Mouse (Mus musculus) midbrain, embryonic 13.5 days (tissue): ENCODE measurements around the gene Xylt2. TPM values are rescaled to one million over a fixed set of nuclear protein-coding genes. Genes with fewer than 3 reads are reported as not detected.
A peak's percentile ranks its signal among the peaks of the same experiment; 100 is the strongest.
"Not testable (repeated sequence)": the region's sequence is repeated elsewhere in the genome, so short reads cannot be mapped to it uniquely, and the experiment has no call there.

Experiments used
- ATAC-seq: fragments of 200-750 bp; cut with Nextera tagmentation; 2 replicates; pipeline ENCODE4 v1.8.0; 2017; ENCODE audit warnings: mild to moderate bottlenecking, moderate TSS enrichment, moderate library complexity
- H3K27ac ChIP-seq: fragments of 300-500 bp; sonication (generic); 2 replicates; pipeline ENCODE4 v1.5.1; 2015; ENCODE audit warnings: inconsistent platforms, mild to moderate bottlenecking, moderate library complexity
- H3K27me3 ChIP-seq: fragments of 300-500 bp; sonication (generic); 2 replicates; pipeline ENCODE4 v1.6.1; 2015; ENCODE audit warnings: mild to moderate bottlenecking, inconsistent platforms
- H3K36me3 ChIP-seq: fragments of 300-500 bp; sonication (generic); 2 replicates; pipeline ENCODE4 v1.6.1; 2015; ENCODE audit warnings: mild to moderate bottlenecking, inconsistent platforms
- H3K4me1 ChIP-seq: fragments of 300-500 bp; sonication (generic); replicated peaks from 2 replicates; pipeline ENCODE4 v1.6.1; 2015; ENCODE audit warnings: inconsistent platforms
- H3K4me2 ChIP-seq: fragments of 300-500 bp; sonication (generic); replicated peaks from 2 replicates; pipeline ENCODE4 v1.6.1; 2015; ENCODE audit warnings: moderate library complexity, mild to moderate bottlenecking, inconsistent platforms
- H3K4me3 ChIP-seq: fragments of 300-500 bp; sonication (generic); replicated peaks from 2 replicates; pipeline ENCODE4 v1.5.1; 2015; ENCODE audit warnings: mild to moderate bottlenecking, inconsistent platforms
- H3K9ac ChIP-seq: fragments of 300-500 bp; sonication (generic); replicated peaks from 2 replicates; pipeline ENCODE4 v1.6.1; 2015; ENCODE audit warnings: mild to moderate bottlenecking, inconsistent platforms
- H3K9me3 ChIP-seq: fragments of 300-500 bp; sonication (generic); 2 replicates; pipeline ENCODE4 v1.6.1; 2016; ENCODE audit warnings: mild to moderate bottlenecking, inconsistent platforms
- WGBS: fragments of 180-500 bp; shearing (Covaris S2); methylation state at CpG from one replicate; pipeline ENCODE4 v1.1.7; 2015; 5-methylcytosine and 5-hydroxymethylcytosine counted together
- polyA plus RNA-seq: library from polyadenylated mRNA; unstranded; fragments of >200 nt; fragmentation: Nextera tagmentation; extraction: Ambion mirVana; gene quantifications from 2 replicates; pipeline ENCODE4 v1.2.1, GENCODE M21; 2015

Gene Xylt2
- polyA plus RNA-seq, 1 experiment from 2014 or later = 11.3 TPM

DNA sequence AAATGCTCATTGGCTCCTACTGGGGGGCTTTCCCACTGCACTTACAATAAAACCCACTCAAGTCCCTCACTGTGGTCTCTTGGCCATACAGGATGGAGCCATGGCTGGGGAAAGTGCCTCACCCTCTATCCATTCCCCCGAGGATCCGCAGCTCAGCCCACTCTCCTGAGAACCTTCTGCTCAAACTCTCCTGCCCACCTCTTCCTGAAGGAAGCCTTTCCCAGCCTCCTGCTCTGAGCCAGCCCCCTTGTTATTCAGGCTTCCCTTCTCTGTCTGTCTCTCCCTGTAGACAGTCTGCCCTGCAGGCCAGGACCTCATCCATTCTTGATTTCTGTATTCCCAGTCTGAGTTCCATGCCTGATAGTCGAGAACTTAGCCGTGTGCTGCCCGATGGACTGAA lies 2.3 kb downstream of the Xylt2 start:
- Histone ChIP-seq H3K36me3 (peaks cover 7% of the 10 kb centered on the region), H3K9ac (peak overlapping the region; percentile 16; the same call in 1 of the 2 replicates), H3K27ac (no peak overlapping the region), H3K4me2 (no peak overlapping the region), H3K9me3 (no peaks in the 10 kb centered on the region), H3K4me3 (no peak overlapping the region), H3K27me3 (no peaks in the 10 kb centered on the region), H3K4me1 (peaks cover 31% of the 10 kb centered on the region)
- 91% methylated on average over 5 of the region's 5 CpGs for WGBS
- no peak for ATAC-seq

DNA sequence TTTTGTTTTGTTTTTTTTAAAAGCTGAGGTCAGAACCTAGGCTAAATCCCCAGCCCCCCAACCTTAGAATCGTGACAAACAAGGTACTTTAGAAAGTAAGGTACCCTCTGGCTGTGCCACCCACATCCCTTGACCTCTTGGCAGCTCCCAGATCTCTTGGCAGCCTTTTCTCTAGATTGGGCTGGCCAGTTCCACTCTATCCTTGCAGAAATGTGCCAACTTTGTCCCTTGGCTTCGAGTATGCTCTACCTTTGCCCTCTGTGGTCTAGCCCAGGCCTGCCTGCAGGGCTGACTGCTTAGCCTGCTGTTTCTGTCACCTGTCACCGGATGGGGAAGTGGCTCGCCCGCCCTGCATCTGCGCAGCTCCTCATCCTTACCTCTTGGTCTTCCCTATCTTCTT lies 12.0 kb downstream of the Xylt2 start:
- no peaks in the 10 kb centered on the region for H3K4me1 ChIP-seq
- H3K4me3 ChIP-seq = no peak overlapping the region
- H3K27me3 ChIP-seq = no peaks in the 10 kb centered on the region
- WGBS = 96% methylated on average over 6 of the region's 6 CpGs
- no peak overlapping the region for H3K4me2 ChIP-seq
- no peak for ATAC-seq
- H3K27ac ChIP-seq = no peak overlapping the region
- H3K9me3 ChIP-seq = no peaks in the 10 kb centered on the region
- peaks cover 96% of the 10 kb centered on the region for H3K36me3 ChIP-seq
- H3K9ac ChIP-seq = no peak overlapping the region

- Histone ChIP-seq H3K27ac (no peak overlapping the region), H3K4me1 (no peaks in the 10 kb centered on the region), H3K9me3 (no peaks in the 10 kb centered on the region), H3K36me3 (peaks cover 92% of the 10 kb centered on the region), H3K27me3 (no peaks in the 10 kb centered on the region), H3K4me2 (no peak overlapping the region), H3K9ac (no peak overlapping the region), H3K4me3 (no peak overlapping the region)
- no peak for ATAC-seq
- 56% methylated on average over 1 of the region's 1 CpGs for WGBS
Measured at GRCm38 (mm10) chr11:94661344-94661743, 16.0 kb downstream of the Xylt2 start.

DNA sequence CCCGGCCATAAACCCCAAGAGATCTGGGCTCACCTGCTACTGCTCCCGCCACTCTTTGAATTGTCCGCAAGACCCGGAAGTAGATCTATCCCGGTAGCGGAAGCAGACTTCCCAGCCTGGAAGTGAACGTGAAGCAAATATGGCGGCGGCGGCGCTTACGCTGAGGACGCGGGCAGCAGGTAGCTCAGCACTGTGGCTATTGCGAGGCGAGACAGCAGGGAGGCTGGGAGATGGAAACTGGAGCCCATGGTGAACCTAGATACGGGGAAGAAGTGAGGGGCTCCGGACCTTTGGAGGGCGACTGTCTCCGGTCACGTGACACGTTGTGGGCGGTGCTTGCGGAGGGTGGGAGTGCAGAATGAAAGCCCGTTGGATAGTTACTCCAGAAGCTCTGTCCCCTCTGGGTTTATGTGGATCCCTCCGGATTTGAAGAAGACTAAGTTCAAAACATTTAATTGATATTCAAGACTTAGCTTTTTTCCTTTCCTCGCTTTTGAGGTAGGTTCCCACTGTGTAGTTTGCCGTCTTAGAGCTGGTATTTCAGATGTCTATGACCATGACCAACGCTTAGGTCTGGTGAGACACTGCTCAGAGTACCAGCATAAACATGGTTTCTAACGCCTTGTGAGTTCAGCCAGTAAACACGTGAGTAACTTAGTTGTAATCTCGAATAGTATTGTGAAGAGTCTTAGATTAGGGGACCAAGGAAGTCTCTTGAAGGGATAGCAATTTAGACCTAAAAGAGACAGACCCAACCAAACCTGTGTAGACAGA lies 23.5 kb downstream of the Xylt2 start, which contains the start of the genes Mrpl27 and Eme1:
Mrpl27 (plus strand) TSS at position 105 of the 774 bp plus-strand sequence.
Eme1 (minus strand) TSS at position 302 of the 774 bp plus-strand sequence.
- H3K36me3 ChIP-seq = peaks cover 36% of the 10 kb centered on the region
- peaks cover 19% of the 10 kb centered on the region for H3K4me1 ChIP-seq
- peak within 1 kb of the TSS; percentile 74 for H3K4me2 ChIP-seq
- H3K9ac ChIP-seq = peak within 1 kb of the TSS; percentile 71
- H3K27ac ChIP-seq = peak within 1 kb of the TSS; percentile 93
- no peaks in the 10 kb centered on the region for H3K27me3 ChIP-seq
- ATAC-seq = peak; percentile 92
- no peaks in the 10 kb centered on the region for H3K9me3 ChIP-seq
- 1% methylated on average over 32 of the region's 32 CpGs for WGBS
- peak within 1 kb of the TSS; percentile 64 for H3K4me3 ChIP-seq

GRCm38 (mm10) chr11:94652973-94653372 lies 24.3 kb downstream of the Xylt2 start:
- Histone ChIP-seq H3K9me3 (no peaks in the 10 kb centered on the region), H3K4me3 (peak overlapping the region; percentile 64), H3K9ac (0 out of 2 replicates have a peak overlapping the region, but pooled peaks have one; percentile 71), H3K27me3 (no peaks in the 10 kb centered on the region), H3K4me1 (peaks cover 19% of the 10 kb centered on the region), H3K36me3 (peaks cover 31% of the 10 kb centered on the region), H3K4me2 (peak overlapping the region; percentile 74), H3K27ac (no peak overlapping the region)
- ATAC-seq = no peak
- WGBS = 51% methylated on average over 8 of the region's 8 CpGs

GRCm38 (mm10) chr11:94651241-94651640 lies 26.1 kb downstream of the Xylt2 start:
- H3K9ac ChIP-seq, H3K4me2 ChIP-seq, H3K27me3 ChIP-seq, H3K4me3 ChIP-seq, ATAC-seq, H3K9me3 ChIP-seq, H3K27ac ChIP-seq: not testable (repeated sequence)
- Histone ChIP-seq H3K4me1 (peaks cover 19% of the 10 kb centered on the region), H3K36me3 (peaks cover 35% of the 10 kb centered on the region)
- WGBS = 95% methylated on average over 5 of the region's 7 CpGs

GRCm38 (mm10) chr11:94646457-94646856 lies 30.9 kb downstream of the Xylt2 start:
- 95% methylated on average over 4 of the region's 4 CpGs for WGBS
- Histone ChIP-seq H3K4me2 (no peak overlapping the region), H3K36me3 (peaks cover 82% of the 10 kb centered on the region), H3K27ac (no peak overlapping the region), H3K9ac (no peak overlapping the region), H3K27me3 (no peaks in the 10 kb centered on the region), H3K4me3 (no peak overlapping the region), H3K4me1 (no peaks in the 10 kb centered on the region), H3K9me3 (no peaks in the 10 kb centered on the region)
- no peak for ATAC-seq

DNA sequence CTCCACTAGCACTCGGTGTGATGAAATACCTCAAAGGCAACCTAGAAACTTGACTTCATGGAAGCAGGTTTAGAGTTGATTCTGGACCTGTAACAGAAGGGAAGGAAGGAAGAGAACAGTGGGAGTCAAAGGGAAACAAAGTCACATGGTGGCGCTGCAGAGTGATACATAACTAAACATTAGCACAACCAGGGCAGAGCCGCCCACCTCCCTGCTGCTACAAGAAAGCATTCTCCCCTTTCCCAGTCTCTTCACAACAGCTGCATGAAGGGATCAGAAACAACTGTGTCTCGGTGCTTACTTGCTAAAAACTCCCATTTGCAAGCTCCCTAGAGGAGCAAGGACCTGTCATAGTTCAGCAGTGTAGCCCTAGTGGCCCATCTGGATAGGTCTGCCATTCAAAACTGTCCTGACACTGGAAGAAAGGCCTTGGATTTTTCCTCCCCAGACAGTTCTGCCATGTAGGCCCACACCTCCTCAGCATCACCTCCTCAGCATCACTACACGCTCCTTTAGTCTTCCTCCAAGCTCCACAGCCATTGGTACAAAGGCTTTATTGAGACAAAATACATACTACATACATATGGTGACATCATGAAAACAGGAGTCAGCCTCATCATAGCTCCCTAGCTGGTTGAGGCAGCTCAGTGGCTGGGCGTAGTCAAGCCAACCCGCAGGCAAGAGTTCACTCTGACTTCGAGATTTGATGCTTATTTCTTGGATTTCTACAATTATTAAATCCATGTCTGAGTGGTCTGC lies 32.7 kb downstream of the Xylt2 start:
- no peak for ATAC-seq
- Histone ChIP-seq H3K9ac (no peak overlapping the region), H3K4me1 (no peaks in the 10 kb centered on the region), H3K27me3 (no peaks in the 10 kb centered on the region), H3K4me2 (no peak overlapping the region), H3K36me3 (peaks cover 88% of the 10 kb centered on the region), H3K4me3 (no peak overlapping the region), H3K27ac (no peak overlapping the region), H3K9me3 (no peaks in the 10 kb centered on the region)
- WGBS = 90% methylated on average over 8 of the region's 8 CpGs

- H3K36me3 ChIP-seq = peaks cover 76% of the 10 kb centered on the region
- 0 out of 2 replicates have a peak overlapping the region, but pooled peaks have one; percentile 23 for H3K9ac ChIP-seq
- ATAC-seq = no peak
- WGBS = 89% methylated on average over 5 of the region's 5 CpGs
- no peak overlapping the region for H3K4me2 ChIP-seq
- H3K27ac ChIP-seq = no peak overlapping the region
- H3K9me3 ChIP-seq = no peaks in the 10 kb centered on the region
- no peaks in the 10 kb centered on the region for H3K27me3 ChIP-seq
- peaks cover 16% of the 10 kb centered on the region for H3K4me1 ChIP-seq
- H3K4me3 ChIP-seq = no peak overlapping the region
Measured at GRCm38 (mm10) chr11:94634431-94634830, 42.9 kb downstream of the Xylt2 start.

DNA sequence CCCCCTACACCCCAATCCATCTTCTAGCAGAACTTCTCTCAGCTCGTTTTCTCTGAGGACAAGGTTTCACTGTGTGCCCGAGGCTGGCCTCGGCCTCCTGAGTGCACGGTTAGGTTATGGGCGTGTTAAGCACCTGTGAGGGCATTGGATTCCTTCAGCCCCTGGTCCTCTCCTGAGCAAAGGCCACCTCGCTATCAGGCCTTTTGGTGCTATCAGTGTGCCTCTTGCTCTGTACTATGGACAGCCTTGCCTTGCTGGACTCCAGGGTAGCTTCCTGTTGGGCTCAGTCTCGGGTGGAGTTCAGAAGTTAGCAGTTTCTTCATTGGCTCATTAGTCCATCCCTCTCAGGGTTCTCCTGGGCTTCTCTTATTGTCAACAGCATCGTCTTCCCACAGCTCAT lies 44.3 kb downstream of the Xylt2 start:
- Histone ChIP-seq H3K9ac (no peak overlapping the region), H3K36me3 (peaks cover 62% of the 10 kb centered on the region), H3K4me3 (no peak overlapping the region), H3K9me3 (no peaks in the 10 kb centered on the region), H3K27me3 (no peaks in the 10 kb centered on the region), H3K27ac (no peak overlapping the region), H3K4me1 (peaks cover 16% of the 10 kb centered on the region), H3K4me2 (no peak overlapping the region)
- WGBS = 92% methylated on average over 8 of the region's 8 CpGs
- ATAC-seq = no peak

DNA sequence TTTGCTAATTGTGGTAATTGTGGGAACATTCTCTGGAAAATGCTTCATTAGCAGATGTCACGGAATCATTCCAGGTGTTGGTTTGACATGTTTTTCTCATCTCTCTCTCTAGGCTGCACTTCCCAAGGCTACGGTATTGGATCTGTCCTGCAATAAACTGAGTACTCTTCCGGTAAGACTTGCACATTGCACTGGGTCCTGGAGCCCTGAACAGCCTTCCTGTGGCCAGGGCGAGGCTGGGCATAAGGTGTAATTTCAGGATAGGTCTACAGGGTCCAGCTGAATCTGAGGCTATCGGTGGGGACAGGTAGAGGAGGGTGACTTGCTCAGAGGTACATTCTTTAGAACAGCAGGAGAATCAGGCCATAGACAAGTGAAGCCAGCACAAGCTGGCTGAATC lies 45.3 kb downstream of the Xylt2 start:
- H3K9ac ChIP-seq = no peak overlapping the region

More for the DNA sequence above, 45.3 kb downstream of the Xylt2 start:
- peaks cover 16% of the 10 kb centered on the region for H3K4me1 ChIP-seq
- H3K36me3 ChIP-seq = peaks cover 51% of the 10 kb centered on the region
- no peaks in the 10 kb centered on the region for H3K27me3 ChIP-seq
- no peaks in the 10 kb centered on the region for H3K9me3 ChIP-seq
- H3K4me3 ChIP-seq = no peak overlapping the region
- H3K27ac ChIP-seq = no peak overlapping the region
- no peak overlapping the region for H3K4me2 ChIP-seq
- ATAC-seq = no peak
- over 99% methylated on average over 5 of the region's 5 CpGs for WGBS
